Comparison of ENCODE assay signal across 1 mouse cellular context in genomic region chr4:33204682-33205081, GRCm38 (mm10).
TF ChIP-seq lines count a peak whose summit lies in the region.

No protein-coding gene starts in this region.

TF ChIP-seq in ES-E14, 5 proteins besides CTCF, POLR2A, EP300 and RAD21:
- TF ChIP-seq CHD2 (IDR thresholded peaks at IDR 0.05; ENCODE audit: low read depth, low read length) (no peak), HCFC1 (IDR thresholded peaks at IDR 0.05; ENCODE audit: borderline replicate concordance, insufficient read depth, low read length) (no peak), MAFK (IDR thresholded peaks at IDR 0.05; ENCODE audit: insufficient read depth, low read depth, low read length) (no peak), ZNF384 (IDR thresholded peaks at IDR 0.05; ENCODE audit: low read depth, low read length) (no peak), ZC3H11A (IDR thresholded peaks at IDR 0.05; ENCODE audit: borderline replicate concordance, low read depth, low read length) (peak; percentile 92)
TF ChIP-seq in ES-E14: peak in this region for 1.
